ENCODE assay signal across 8 mouse cellular contexts in the genomic region with DNA sequence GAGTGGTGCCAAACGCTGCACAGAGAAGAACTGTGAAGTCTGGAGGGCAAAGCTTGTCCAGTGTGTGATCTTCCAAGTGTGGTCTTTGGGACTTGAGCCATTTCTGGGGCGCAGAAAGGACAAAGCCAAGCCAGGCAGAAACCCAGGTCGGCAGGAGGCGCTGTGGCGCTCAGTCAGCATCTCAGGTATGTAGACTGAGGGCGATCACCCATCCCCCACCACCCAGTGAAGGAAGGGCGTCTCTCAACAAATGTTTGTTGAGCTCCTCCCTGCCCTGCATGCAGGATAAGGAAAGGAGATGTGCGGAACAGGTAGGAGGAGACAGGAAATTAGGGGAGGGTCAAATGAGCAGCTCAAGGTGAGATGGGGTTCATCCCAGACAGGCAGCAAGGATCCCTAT. TPM values are rescaled to one million over a fixed set of nuclear protein-coding genes. Genes with fewer than 3 reads are reported as not detected.
DNase-seq lines count a peak whose midpoint lies in the region; ATAC-seq and TF ChIP-seq lines count a peak whose summit lies in the region.

No protein-coding gene starts in this region.

- H3K36me3 ChIP-seq in intestine, embryonic 15.5 days: no peaks in the 10 kb centered on the region
- no peaks in the 10 kb centered on the region for H3K36me3 ChIP-seq in small intestine, adult 2 months (ENCODE audit: control insufficient read depth, insufficient read depth, low read length)

- ATAC-seq in intestine, embryonic 15.5 days: peak; percentile 57; the same call in 1 of the 2 replicates

- 3% methylated on average over 8 of the region's 8 CpGs for WGBS in intestine, embryonic 15.5 days
- 10% methylated on average over 8 of the region's 8 CpGs for WGBS in small intestine, adult 2 months

- no peak overlapping the region for H3K9ac ChIP-seq in intestine, embryonic 15.5 days

- no peak overlapping the region for H3K4me3 ChIP-seq in intestine, embryonic 15.5 days (replicated peaks)
- no peak overlapping the region for H3K4me3 ChIP-seq in small intestine, adult 2 months (ENCODE audit: low read depth, low read length)

- peak; percentile 30 to 68 for DNase-seq in cerebellum, postnatal 25 days
- DNase-seq in cerebellum, adult 9-10 months: no peak
- peak; percentile 37 for DNase-seq in right cerebral cortex, postnatal 4 days
- DNase-seq in right cerebral cortex, postnatal 25 days: no peak
- DNase-seq in right cerebral cortex, postnatal 10 days (ENCODE audit: low spot score in 2 of 2): no peak
- no peak for DNase-seq in adrenal gland, postnatal 4 days (ENCODE audit: low spot score in 2 of 2)

- TF ChIP-seq POLR2A in small intestine, adult 2 months (IDR thresholded peaks at IDR 0.05; ENCODE audit: low read depth, low read length): no peak

- no peak overlapping the region for H3K4me2 ChIP-seq in intestine, embryonic 15.5 days (replicated peaks)

- peaks cover 5% of the 10 kb centered on the region for H3K4me1 ChIP-seq in intestine, embryonic 15.5 days (replicated peaks)
- H3K4me1 ChIP-seq in small intestine, adult 2 months (ENCODE audit: control insufficient read depth, insufficient read depth, insufficient read length, low read length): no peaks in the 10 kb centered on the region

- H3K27ac ChIP-seq in intestine, embryonic 15.5 days: no peak overlapping the region
- no peak overlapping the region for H3K27ac ChIP-seq in small intestine, adult 2 months (ENCODE audit: insufficient read depth, low read depth, low read length)

- TF ChIP-seq CTCF in small intestine, adult 2 months (IDR thresholded peaks at IDR 0.05; ENCODE audit: extremely low read depth, insufficient read length, insufficient replicate concordance, low read depth, low read length): peak; percentile 23; the same call in 1 of the 2 replicates

- no peaks in the 10 kb centered on the region for H3K9me3 ChIP-seq in intestine, embryonic 15.5 days

- peaks cover 43% of the 10 kb centered on the region for H3K27me3 ChIP-seq in intestine, embryonic 15.5 days (replicated peaks)
- H3K27me3 ChIP-seq in small intestine, adult 2 months (ENCODE audit: control insufficient read depth, insufficient read depth, low read length): peaks cover 18% of the 10 kb centered on the region

RNA-seq across cellular contexts. Expression of a gene that starts 24.8 kb away (rescaled TPM):
- polyA plus RNA-seq in intestine, embryonic 15.5 days (2015; fragmentation: Nextera tagmentation; extraction: Ambion mirVana): 0.29 and 0.34 TPM in 2 replicates
- 2.9 and 5.3 TPM in 2 replicates for polyA plus RNA-seq in small intestine, adult 2 months (2012; rRNA removed)
- total RNA-seq in adrenal gland, postnatal 4 days (2021): 10 to 100 TPM; 10.1 to 10.9 TPM

RNA-seq across cellular contexts. Expression of a gene that starts 34.2 kb away (rescaled TPM):
- polyA plus RNA-seq in intestine, embryonic 15.5 days (2015; fragmentation: Nextera tagmentation; extraction: Ambion mirVana): 0.28 and 0.40 TPM in 2 replicates
- 0.10 and 0.25 TPM in 2 replicates for polyA plus RNA-seq in small intestine, adult 2 months (2012; rRNA removed)
- 1 to 10 TPM; 4.2 to 4.3 TPM for total RNA-seq in adrenal gland, postnatal 4 days (2021)

RNA-seq across cellular contexts. Expression of a gene that starts 36.5 kb away (rescaled TPM):
- 9.0 and 11.1 TPM in 2 replicates for polyA plus RNA-seq in intestine, embryonic 15.5 days (2015; fragmentation: Nextera tagmentation; extraction: Ambion mirVana)
- 9.8 and 9.9 TPM in 2 replicates for polyA plus RNA-seq in small intestine, adult 2 months (2012; rRNA removed)
- total RNA-seq in adrenal gland, postnatal 4 days (2021): 10 to 100 TPM; 19.5 to 23.7 TPM

Comparison
In these comparisons a context has a peak if more than half of its experiments do, and no peak if none do; other contexts are left out.
1. DNase-seq: peak in cerebellum, postnatal 25 days (2 of 2) and right cerebral cortex, postnatal 4 days (single experiment); none in cerebellum, adult 9-10 months (single experiment), right cerebral cortex, postnatal 25 days (single experiment), right cerebral cortex, postnatal 10 days (0 of 2) and adrenal gland, postnatal 4 days (0 of 2).